Mouse (Mus musculus): ENCODE data around the gene Nkain1. TPM values are rescaled to one million over a fixed set of nuclear protein-coding genes. Genes with fewer than 3 reads are reported as not detected.

Gene Nkain1
- polyA plus RNA-seq, 1 experiment = 13.1 TPM

- TF ChIP-seq CTCF (IDR thresholded peaks at IDR 0.05; ENCODE audit: control insufficient read depth, insufficient read depth, insufficient replicate concordance, low read depth, low read length) = no peak
- TF ChIP-seq POLR2A (IDR thresholded peaks at IDR 0.05; ENCODE audit: control insufficient read depth, low read depth, low read length) = no peak
- Histone ChIP-seq H3K36me3 (ENCODE audit: control insufficient read depth, insufficient read depth, low read length) (no peaks in the 10 kb centered on the region), H3K4me3 (ENCODE audit: control insufficient read depth, low read depth, low read length) (no peak overlapping the region), H3K27me3 (ENCODE audit: control insufficient read depth, insufficient read depth, low read length) (no peaks in the 10 kb centered on the region), H3K27ac (ENCODE audit: control insufficient read depth, insufficient read depth, low read depth, low read length) (no peak overlapping the region), H3K4me1 (ENCODE audit: control insufficient read depth, insufficient read depth, low read length) (peaks cover 5% of the 10 kb centered on the region)
Measured at GRCm38 (mm10) chr4:130525041-130525440, 48.9 kb downstream of the Nkain1 start.

GRCm38 (mm10) chr4:130521466-130521865 lies 52.5 kb downstream of the Nkain1 start:
- no peak overlapping the region for H3K4me3 ChIP-seq (ENCODE audit: control insufficient read depth, low read depth, low read length)
- no peak overlapping the region for H3K27ac ChIP-seq (ENCODE audit: control insufficient read depth, insufficient read depth, low read depth, low read length)
- H3K27me3 ChIP-seq (ENCODE audit: control insufficient read depth, insufficient read depth, low read length) = no peaks in the 10 kb centered on the region

GRCm38 (mm10) chr4:130520482-130520851 lies 53.5 kb downstream of the Nkain1 start:
- TF ChIP-seq POLR2A (IDR thresholded peaks at IDR 0.05; ENCODE audit: control insufficient read depth, low read depth, low read length) (no peak), CTCF (IDR thresholded peaks at IDR 0.05; ENCODE audit: control insufficient read depth, insufficient read depth, insufficient replicate concordance, low read depth, low read length) (no peak)
- Histone ChIP-seq H3K27me3 (ENCODE audit: control insufficient read depth, insufficient read depth, low read length) (no peaks in the 10 kb centered on the region), H3K27ac (ENCODE audit: control insufficient read depth, insufficient read depth, low read depth, low read length) (no peak overlapping the region), H3K4me1 (ENCODE audit: control insufficient read depth, insufficient read depth, low read length) (peaks cover 10% of the 10 kb centered on the region), H3K36me3 (ENCODE audit: control insufficient read depth, insufficient read depth, low read length) (no peaks in the 10 kb centered on the region), H3K4me3 (ENCODE audit: control insufficient read depth, low read depth, low read length) (peak overlapping the region; percentile 64)

More at GRCm38 (mm10) chr4:130521466-130521865, 52.5 kb downstream of the Nkain1 start:
- H3K36me3 ChIP-seq (ENCODE audit: control insufficient read depth, insufficient read depth, low read length) = no peaks in the 10 kb centered on the region
- peaks cover 10% of the 10 kb centered on the region for H3K4me1 ChIP-seq (ENCODE audit: control insufficient read depth, insufficient read depth, low read length)
- TF ChIP-seq POLR2A (IDR thresholded peaks at IDR 0.05; ENCODE audit: control insufficient read depth, low read depth, low read length) (no peak), CTCF (IDR thresholded peaks at IDR 0.05; ENCODE audit: control insufficient read depth, insufficient read depth, insufficient replicate concordance, low read depth, low read length) (no peak)

GRCm38 (mm10) chr4:130519567-130520481 lies 54.1 kb downstream of the Nkain1 start:
- Histone ChIP-seq H3K4me3 (ENCODE audit: control insufficient read depth, low read depth, low read length) (peak overlapping the region; percentile 64), H3K4me1 (ENCODE audit: control insufficient read depth, insufficient read depth, low read length) (peaks cover 10% of the 10 kb centered on the region), H3K36me3 (ENCODE audit: control insufficient read depth, insufficient read depth, low read length) (no peaks in the 10 kb centered on the region), H3K27ac (ENCODE audit: control insufficient read depth, insufficient read depth, low read depth, low read length) (peak overlapping the region; percentile 60; the same call in 1 of the 2 replicates), H3K27me3 (ENCODE audit: control insufficient read depth, insufficient read depth, low read length) (no peaks in the 10 kb centered on the region)
- no peak for TF ChIP-seq CTCF (IDR thresholded peaks at IDR 0.05; ENCODE audit: control insufficient read depth, insufficient read depth, insufficient replicate concordance, low read depth, low read length)
- TF ChIP-seq POLR2A (IDR thresholded peaks at IDR 0.05; ENCODE audit: control insufficient read depth, low read depth, low read length) = no peak

GRCm38 (mm10) chr4:130516490-130516889 lies 57.5 kb downstream of the Nkain1 start:
- Histone ChIP-seq H3K4me3 (ENCODE audit: control insufficient read depth, low read depth, low read length) (no peak overlapping the region), H3K36me3 (ENCODE audit: control insufficient read depth, insufficient read depth, low read length) (no peaks in the 10 kb centered on the region), H3K4me1 (ENCODE audit: control insufficient read depth, insufficient read depth, low read length) (peaks cover 10% of the 10 kb centered on the region), H3K27ac (ENCODE audit: control insufficient read depth, insufficient read depth, low read depth, low read length) (no peak overlapping the region), H3K27me3 (ENCODE audit: control insufficient read depth, insufficient read depth, low read length) (no peaks in the 10 kb centered on the region)
- TF ChIP-seq CTCF (IDR thresholded peaks at IDR 0.05; ENCODE audit: control insufficient read depth, insufficient read depth, insufficient replicate concordance, low read depth, low read length) (no peak), POLR2A (IDR thresholded peaks at IDR 0.05; ENCODE audit: control insufficient read depth, low read depth, low read length) (no peak)

Other genes starting within 250 kb of the Nkain1 start
- 8.0 and 8.2 TPM in 2 replicates for gene Zcchc17, start 214.2 kb downstream of the Nkain1 start, polyA plus RNA-seq (2012; rRNA removed)
- gene Snrnp40, start 214.0 kb downstream of the Nkain1 start, polyA plus RNA-seq (2012; rRNA removed) = 42.1 and 43.2 TPM in 2 replicates
- gene Pum1, start 89.1 kb upstream of the Nkain1 start, polyA plus RNA-seq (2012; rRNA removed) = 56.5 and 59.5 TPM in 2 replicates
- 73.1 and 75.3 TPM in 2 replicates for gene Sdc3, start 218.4 kb upstream of the Nkain1 start, polyA plus RNA-seq (2012; rRNA removed)